13 mouse cellular contexts compared by ENCODE assay signal in the genomic region with DNA sequence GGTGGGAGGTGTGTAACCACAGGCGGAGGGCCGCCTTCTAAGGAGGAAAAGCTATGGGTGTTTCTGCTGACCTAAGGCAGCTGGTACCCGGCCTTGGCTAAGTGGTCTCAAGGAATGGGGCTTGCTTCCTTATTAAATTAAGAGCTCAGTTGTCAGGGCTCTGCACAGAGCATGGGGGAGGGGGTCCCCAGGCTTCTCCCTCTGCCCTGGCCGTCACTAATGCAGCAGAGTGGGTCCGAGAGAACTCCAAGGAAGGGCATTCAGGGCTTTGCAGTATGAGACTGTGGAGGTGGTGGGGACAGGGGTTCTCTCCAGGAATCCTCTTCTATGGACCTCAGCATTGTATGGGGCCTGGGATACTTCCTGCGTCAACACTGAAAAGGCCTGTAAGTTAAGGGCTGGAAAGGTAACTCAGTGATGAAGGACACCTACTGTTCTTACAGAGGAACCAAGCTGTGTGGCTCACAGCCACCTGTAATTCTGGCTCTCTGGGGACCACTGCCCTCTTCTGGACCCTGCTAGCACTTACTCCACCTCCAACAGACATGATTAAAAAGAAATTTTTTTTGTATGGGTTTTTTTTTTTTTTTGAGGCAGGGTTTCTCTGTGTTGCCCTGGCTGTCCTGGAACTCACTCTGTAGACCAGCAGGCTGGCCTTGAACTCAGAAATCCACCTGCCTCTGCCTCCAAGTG. TPM values are rescaled to one million over a fixed set of nuclear protein-coding genes. Genes with fewer than 3 reads are reported as not detected.
DNase-seq lines count a peak whose midpoint lies in the region; ATAC-seq and TF ChIP-seq lines count a peak whose summit lies in the region.
"Had no signal": no experiment of that assay in that cellular context is flagged by ENCODE, and none has a peak within 500 bp of the region (broad histone marks: within the 10 kb centered on the region; RNA-seq: fewer than 3 reads in every experiment).

No protein-coding gene starts in this region.

- WGBS in heart, postnatal 0 days = 83% methylated on average over 6 of the region's 6 CpGs
- 72% methylated on average over 6 of the region's 6 CpGs for WGBS in heart, embryonic 12.5 days
- WGBS in midbrain, embryonic 13.5 days = 51% methylated on average over 6 of the region's 6 CpGs
- 58% methylated on average over 6 of the region's 6 CpGs for WGBS in midbrain, embryonic 15.5 days
- 53% methylated on average over 6 of the region's 6 CpGs for WGBS in embryonic facial prominence, embryonic 13.5 days

- no peak overlapping the region for H3K4me2 ChIP-seq in heart, postnatal 0 days (ENCODE audit: low read depth, low read length)
- H3K4me2 ChIP-seq in heart, embryonic 12.5 days = no peak overlapping the region
- no peak overlapping the region for H3K4me2 ChIP-seq in midbrain, embryonic 13.5 days (replicated peaks)
- no peak overlapping the region for H3K4me2 ChIP-seq in midbrain, embryonic 15.5 days
- H3K4me2 ChIP-seq in embryonic facial prominence, embryonic 13.5 days = no peak overlapping the region

- TF ChIP-seq CTCF in heart, postnatal 0 days (IDR thresholded peaks at IDR 0.05; ENCODE audit: low read depth) = peak; percentile 41

- no peak overlapping the region for H3K9ac ChIP-seq in heart, postnatal 0 days (replicated peaks; ENCODE audit: low read depth, low read length)
- H3K9ac ChIP-seq in heart, embryonic 12.5 days = no peak overlapping the region
- H3K9ac ChIP-seq in midbrain, embryonic 13.5 days (replicated peaks) = no peak overlapping the region
- H3K9ac ChIP-seq in midbrain, embryonic 15.5 days = no peak overlapping the region
- no peak overlapping the region for H3K9ac ChIP-seq in embryonic facial prominence, embryonic 13.5 days

- H3K4me1 ChIP-seq in heart, postnatal 0 days (ENCODE audit: control insufficient read depth, insufficient read depth) = no peaks in the 10 kb centered on the region
- H3K4me1 ChIP-seq in heart, embryonic 12.5 days (replicated peaks) = peaks cover 5% of the 10 kb centered on the region; the same call in 1 of the 2 replicates
- no peaks in the 10 kb centered on the region for H3K4me1 ChIP-seq in midbrain, embryonic 13.5 days (replicated peaks)
- no peaks in the 10 kb centered on the region; the same call in 1 of the 2 replicates for H3K4me1 ChIP-seq in midbrain, embryonic 15.5 days
- H3K4me1 ChIP-seq in embryonic facial prominence, embryonic 13.5 days = peaks cover 27% of the 10 kb centered on the region

- H3K27ac ChIP-seq in heart, postnatal 0 days (ENCODE audit: low read depth) = no peak overlapping the region
- H3K27ac ChIP-seq in heart, embryonic 12.5 days (ENCODE audit: poor library complexity, severe bottlenecking) = no peak overlapping the region
- no peak overlapping the region for H3K27ac ChIP-seq in midbrain, embryonic 13.5 days
- no peak overlapping the region for H3K27ac ChIP-seq in midbrain, embryonic 15.5 days
- no peak overlapping the region; the same call in 1 of the 2 replicates for H3K27ac ChIP-seq in embryonic facial prominence, embryonic 13.5 days

- H3K4me3 ChIP-seq in heart, postnatal 0 days (ENCODE audit: low read depth, low read length) = no peak overlapping the region
- no peak overlapping the region for H3K4me3 ChIP-seq in heart, embryonic 12.5 days
- H3K4me3 ChIP-seq in midbrain, embryonic 13.5 days (replicated peaks) = no peak overlapping the region
- H3K4me3 ChIP-seq in midbrain, embryonic 15.5 days = no peak overlapping the region
- H3K4me3 ChIP-seq in embryonic facial prominence, embryonic 13.5 days = no peak overlapping the region

- no peaks in the 10 kb centered on the region for H3K27me3 ChIP-seq in heart, postnatal 0 days (ENCODE audit: control insufficient read depth, insufficient read depth, low read length)
- H3K27me3 ChIP-seq in heart, embryonic 12.5 days (replicated peaks) = peaks cover 7% of the 10 kb centered on the region; the same call in 1 of the 2 replicates
- peaks cover 10% of the 10 kb centered on the region; the same call in 1 of the 2 replicates for H3K27me3 ChIP-seq in midbrain, embryonic 13.5 days
- peaks cover 3% of the 10 kb centered on the region; the same call in 1 of the 2 replicates for H3K27me3 ChIP-seq in midbrain, embryonic 15.5 days (replicated peaks)
- peaks cover 12% of the 10 kb centered on the region; the same call in 1 of the 2 replicates for H3K27me3 ChIP-seq in embryonic facial prominence, embryonic 13.5 days

- DNase-seq in heart, postnatal 0 days (ENCODE audit: low spot score) = no peak
- peak; percentile 39 for DNase-seq in thymus, postnatal 25 days

- 0 out of 2 replicates have a peak, but pooled peaks cover 6% of the 10 kb centered on the region for H3K9me3 ChIP-seq in heart, postnatal 0 days (replicated peaks; ENCODE audit: control insufficient read depth, low read length)
- H3K9me3 ChIP-seq in heart, embryonic 12.5 days (replicated peaks) = peaks cover 6% of the 10 kb centered on the region
- H3K9me3 ChIP-seq in midbrain, embryonic 13.5 days = no peaks in the 10 kb centered on the region
- H3K9me3 ChIP-seq in midbrain, embryonic 15.5 days = no peaks in the 10 kb centered on the region; the same call in 1 of the 2 replicates
- H3K9me3 ChIP-seq in embryonic facial prominence, embryonic 13.5 days = peaks cover 4% of the 10 kb centered on the region; the same call in 1 of the 2 replicates

- no peaks in the 10 kb centered on the region for H3K36me3 ChIP-seq in heart, postnatal 0 days (replicated peaks; ENCODE audit: control insufficient read depth, insufficient read depth, low read length)
- no peaks in the 10 kb centered on the region for H3K36me3 ChIP-seq in heart, embryonic 12.5 days
- H3K36me3 ChIP-seq in midbrain, embryonic 13.5 days = no peaks in the 10 kb centered on the region
- H3K36me3 ChIP-seq in midbrain, embryonic 15.5 days (replicated peaks) = no peaks in the 10 kb centered on the region
- H3K36me3 ChIP-seq in embryonic facial prominence, embryonic 13.5 days = no peaks in the 10 kb centered on the region

- no peak for ATAC-seq in heart, postnatal 0 days (ENCODE audit: insufficient read depth, low read depth)
- ATAC-seq in heart, embryonic 12.5 days (ENCODE audit: insufficient number of reproducible peaks, low FRiP score) = no peak
- peak; percentile 32; the same call in 1 of the 2 replicates for ATAC-seq in midbrain, embryonic 13.5 days
- ATAC-seq in midbrain, embryonic 15.5 days (replicated peaks) = no peak
- ATAC-seq in embryonic facial prominence, embryonic 13.5 days (ENCODE audit: insufficient number of reproducible peaks, insufficient read depth, low FRiP score, low TSS enrichment, low read depth) = 0 out of 2 replicates have a peak, but pooled peaks have one; percentile 34
- no peak for ATAC-seq in megakaryocyte, adult 5-6 weeks (ENCODE audit: poor library complexity, severe bottlenecking)
- ATAC-seq in erythroblast, adult 5-6 weeks (replicated peaks; ENCODE audit: low FRiP score, poor library complexity, severe bottlenecking) = no peak

- TF ChIP-seq EP300 in heart, postnatal 0 days (IDR thresholded peaks at IDR 0.05; ENCODE audit: low read depth) = no peak

RNA-seq across cellular contexts. Expression of a gene that starts 19.5 kb away (rescaled TPM):
- not detected in 2 replicates for total RNA-seq in heart, postnatal 0 days (2014; rRNA removed; ENCODE audit: low replicate concordance)
- polyA plus RNA-seq in heart, postnatal 0 days (2015; fragmentation: Nextera tagmentation; extraction: Ambion mirVana) = not detected in 2 replicates
- polyA plus RNA-seq in heart, embryonic 12.5 days (2016; fragmentation: Nextera tagmentation; extraction: Ambion mirVana) = not detected in 2 replicates
- polyA plus RNA-seq in midbrain, embryonic 13.5 days (2015; fragmentation: Nextera tagmentation; extraction: Ambion mirVana) = not detected in 2 replicates
- polyA plus RNA-seq in midbrain, embryonic 15.5 days (2015; fragmentation: Nextera tagmentation; extraction: Ambion mirVana) = not detected in 2 replicates
- polyA plus RNA-seq in embryonic facial prominence, embryonic 13.5 days (2015; fragmentation: Nextera tagmentation; extraction: Ambion mirVana) = not detected in 2 replicates
- not detected in 2 replicates for total RNA-seq in megakaryocyte, adult 5-6 weeks (2015)
- total RNA-seq in megakaryocyte, adult 5-6 weeks (2017) = not detected in 2 replicates
- total RNA-seq in erythroblast, adult 5-6 weeks (2015; ENCODE audit: low replicate concordance) = not detected in 2 replicates
- not detected in 2 replicates for total RNA-seq in erythroblast, adult 5-6 weeks (2017; ENCODE audit: low replicate concordance)
- total RNA-seq: heart, adult 8-10 months; layer of hippocampus, postnatal 14 days; MEL had no signal
- polyA plus RNA-seq: lung, embryonic 16.5 days; neural tube, embryonic 14.5 days had no signal

Comparison
In these comparisons a context has a peak if more than half of its experiments do, and no peak if none do; other contexts are left out.
1. ATAC-seq: peak in midbrain, embryonic 13.5 days (single experiment) and embryonic facial prominence, embryonic 13.5 days (single experiment); none in heart, postnatal 0 days (single experiment), heart, embryonic 12.5 days (single experiment), midbrain, embryonic 15.5 days (single experiment), megakaryocyte, adult 5-6 weeks (single experiment) and erythroblast, adult 5-6 weeks (single experiment).